Mouse (Mus musculus) embryonic fibroblast, embryonic 13.5 days (primary cell): ENCODE data around the gene Fiz1.

Experiments used
- CTCF ChIP-seq: IDR thresholded peaks from 2 replicates; pipeline ENCODE4 v1.5.1; 2011; ENCODE audit warnings: mild to moderate bottlenecking, control low read depth, low read length, moderate library complexity, borderline replicate concordance; ENCODE audit not compliant: insufficient read depth
- POLR2A ChIP-seq: IDR thresholded peaks from 2 replicates; pipeline ENCODE4 v1.6.1; 2011; ENCODE audit warnings: low read depth, mild to moderate bottlenecking, control low read depth, low read length, moderate library complexity

DNA sequence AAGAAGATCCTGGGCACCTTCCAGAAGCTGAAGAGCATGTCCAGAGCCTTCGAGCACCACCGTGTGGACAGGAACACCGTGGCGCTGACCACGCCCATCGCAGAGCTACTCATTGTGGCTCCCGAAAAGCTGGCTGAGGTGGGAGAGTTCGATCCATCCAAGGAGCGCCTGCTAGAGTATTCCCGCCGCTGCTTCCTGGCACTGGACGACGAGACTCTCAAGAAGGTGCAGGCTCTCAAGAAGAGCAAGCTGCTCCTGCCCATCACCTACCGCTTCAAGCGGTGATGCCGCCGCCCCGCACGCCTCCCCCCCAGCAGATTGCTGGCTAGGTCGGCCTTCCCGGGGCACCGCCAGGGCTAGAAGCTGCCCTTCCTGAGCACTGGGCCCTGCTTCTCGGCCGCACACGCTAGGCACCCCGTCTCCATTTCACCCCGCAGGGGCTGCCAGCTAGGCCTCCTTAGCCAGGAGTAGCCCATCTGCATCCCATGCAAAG lies 45.8 kb upstream of the Fiz1 start:
- TF ChIP-seq CTCF (peak; percentile 91), POLR2A (0 out of 2 replicates have a peak, but pooled peaks have one; percentile 41)
